Mouse (Mus musculus) layer of hippocampus, postnatal 25 days (tissue): ENCODE results near the gene Ryk. TPM values are rescaled to one million over a fixed set of nuclear protein-coding genes. Genes with fewer than 3 reads are reported as not detected.
"Not testable (repeated sequence)": the region's sequence is repeated elsewhere in the genome, so short reads cannot be mapped to it uniquely, and the experiment has no call there.

Experiments
- DNase-seq, 2 experiments: peaks; one replicate each; pipeline ENCODE4 v3.0.0; 2022; ENCODE audit warnings: mixed read lengths in 2 of 2, low spot score in 1 of 2; ENCODE audit errors: extremely low spot score in 1 of 2
- total RNA-seq, 2 experiments: library from RNA; stranded (reverse); gene quantifications; 2 replicates each; pipeline ENCODE4 v1.2.3; 2021

The Ryk gene
- total RNA-seq, 2 experiments from 2014 or later: 37.1 to 44.4 TPM

DNA sequence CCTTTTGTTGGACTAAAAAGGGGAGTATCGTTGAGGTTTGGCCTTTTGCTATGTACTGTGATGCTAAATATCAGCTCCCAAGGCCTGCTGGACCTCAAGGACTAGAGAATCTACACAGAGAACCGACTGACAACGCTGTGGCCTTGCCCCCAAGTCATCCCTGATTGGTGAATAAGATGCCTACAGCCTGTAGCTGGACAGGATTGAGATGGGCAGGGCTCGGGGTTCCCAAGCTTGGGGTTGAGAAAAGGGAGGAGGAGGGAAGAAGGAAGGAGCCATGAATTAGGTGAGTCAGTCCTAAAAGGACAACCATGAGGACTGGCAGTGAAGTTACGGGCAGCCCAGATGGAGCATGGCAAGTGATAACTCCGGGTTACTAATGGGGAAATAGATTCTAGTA is 65.2 kb downstream of the Ryk start:
- no peak for DNase-seq

DNA sequence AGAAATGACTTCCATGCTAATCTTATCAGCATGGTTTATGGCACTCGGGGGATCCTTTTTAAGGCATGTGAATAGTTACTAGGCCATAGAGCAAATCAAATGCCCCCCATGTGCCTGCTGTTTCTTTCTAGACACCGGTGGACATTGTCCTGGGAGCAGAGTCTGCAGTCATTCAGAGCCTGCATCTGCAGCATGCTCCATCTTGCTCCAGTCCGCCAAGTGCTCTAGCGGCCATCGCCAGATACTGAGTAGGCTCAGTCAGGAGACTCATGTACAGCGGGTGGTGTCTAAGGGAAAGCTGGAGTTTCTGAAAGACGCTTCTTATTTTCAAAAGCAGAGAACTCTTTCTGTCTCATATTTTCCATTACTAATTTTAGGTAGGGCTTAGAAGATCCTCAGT is 67.6 kb downstream of the Ryk start:
- no peak for DNase-seq

DNA sequence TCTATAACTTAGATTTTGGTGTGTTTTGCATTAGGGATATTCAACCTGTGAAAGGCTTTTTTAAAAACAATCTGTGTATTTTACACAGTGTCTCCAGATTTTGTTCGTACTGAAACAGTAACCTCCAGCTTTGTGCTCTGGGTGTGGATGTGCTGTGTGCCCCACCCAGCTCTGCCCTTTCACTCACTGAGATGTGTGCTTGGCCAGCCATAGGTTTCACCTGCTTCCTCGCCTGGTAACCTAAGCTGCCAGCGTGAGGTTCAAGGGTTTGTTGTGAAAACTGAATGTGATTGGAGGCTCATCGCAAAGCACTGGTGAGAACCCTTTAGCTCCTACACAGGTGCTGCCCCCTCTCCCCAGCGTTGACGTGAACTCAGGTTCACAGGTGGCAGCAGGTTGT is 70.2 kb downstream of the Ryk start:
- no peak for DNase-seq

DNA sequence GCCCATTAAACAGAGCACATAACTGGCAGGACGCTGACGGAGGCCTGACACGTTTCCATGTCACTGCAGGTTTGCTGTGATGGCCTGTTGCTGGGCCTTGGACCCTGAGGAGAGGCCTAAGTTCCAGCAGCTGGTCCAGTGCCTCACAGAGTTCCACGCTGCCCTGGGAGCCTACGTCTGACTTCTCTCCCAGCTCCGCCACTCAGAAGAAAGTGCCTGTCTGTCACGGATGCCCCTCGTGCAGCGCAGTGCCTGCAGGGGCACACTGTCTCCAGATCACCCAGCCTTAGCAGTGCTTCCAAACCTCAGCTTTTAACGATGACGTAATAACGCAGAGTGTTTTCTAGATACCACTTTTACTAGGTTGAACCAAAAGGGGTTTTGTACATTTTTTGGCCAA is 72.1 kb downstream of the Ryk start:
- DNase-seq: no peak

DNA sequence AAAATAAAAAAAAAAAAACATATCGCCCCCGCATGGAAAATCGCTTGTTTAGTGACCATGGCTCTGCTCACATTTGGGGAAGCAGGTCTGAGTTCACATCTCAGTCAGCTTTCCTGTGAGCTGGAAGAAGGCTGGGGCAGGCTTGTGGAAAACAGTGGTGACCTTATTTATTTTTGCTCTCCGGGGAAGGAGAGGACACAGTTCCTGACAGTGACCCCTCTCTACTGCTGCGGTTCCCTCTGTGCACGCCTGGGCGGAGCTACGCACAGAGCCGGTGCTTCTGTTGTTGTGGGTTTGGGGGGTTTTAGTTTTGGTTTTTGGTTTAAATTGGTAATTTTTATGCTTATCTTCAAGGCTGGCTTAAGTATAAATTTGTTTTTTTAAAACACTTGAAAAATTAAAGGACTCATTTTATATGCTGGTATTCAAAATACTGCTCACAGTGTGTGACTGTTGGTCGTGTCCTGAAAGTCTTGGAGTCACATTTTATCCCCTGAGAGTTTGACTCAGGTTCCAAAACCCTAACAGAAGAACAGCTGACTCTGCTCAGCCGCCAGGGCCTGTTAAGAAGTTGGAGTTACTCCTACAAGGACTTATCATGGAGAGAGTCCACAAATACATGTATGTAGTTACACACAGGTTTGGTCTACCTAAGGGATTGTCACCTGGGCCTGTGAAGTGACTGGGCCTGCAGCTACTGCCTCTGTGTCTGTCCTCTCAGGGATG is 73.0 kb downstream of the Ryk start:
- no peak for DNase-seq

DNA sequence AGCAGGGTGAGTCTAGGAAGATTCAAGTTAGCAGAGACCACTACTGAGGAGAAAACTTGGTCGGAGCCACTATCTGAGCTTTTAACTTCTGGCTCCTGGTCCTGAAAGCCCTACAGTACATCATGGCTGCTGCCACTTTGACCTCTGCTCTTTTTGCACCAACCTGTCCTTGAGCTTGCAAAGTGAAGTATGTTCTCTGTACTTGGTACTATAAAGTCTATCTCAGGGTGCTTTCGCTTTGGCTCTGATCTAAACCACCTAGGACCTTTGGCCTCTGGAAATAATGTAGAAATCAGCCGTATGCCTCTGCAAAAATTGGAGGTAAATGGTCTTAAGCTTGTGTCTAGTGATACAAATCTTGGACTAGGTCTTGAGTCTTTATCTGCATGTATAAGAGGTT is 76.8 kb downstream of the Ryk start:
- no peak for DNase-seq

DNA sequence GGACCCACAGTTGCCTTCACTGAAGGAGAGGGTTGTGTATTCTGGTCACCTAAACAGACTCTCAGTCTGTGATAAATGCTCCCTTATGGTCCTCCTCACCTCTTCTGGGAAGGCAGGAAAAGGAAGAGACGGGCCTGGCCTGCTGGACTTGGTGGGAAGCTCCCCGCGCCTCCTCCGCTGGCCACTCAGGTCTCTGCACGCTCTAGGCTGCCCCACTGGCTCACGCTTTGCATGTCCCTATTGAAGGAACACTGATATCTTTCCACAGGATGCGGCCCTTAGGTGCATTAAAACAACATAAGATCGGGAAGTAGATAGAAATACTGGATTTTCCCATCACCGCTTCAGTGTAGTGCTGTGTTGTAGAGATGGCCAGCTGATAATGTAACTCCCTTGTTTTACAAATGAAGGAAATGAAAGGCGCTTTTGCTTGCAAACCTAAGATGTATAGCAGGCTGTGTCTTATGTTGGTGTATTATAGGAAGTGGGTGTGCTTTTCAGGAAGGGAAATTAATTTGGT is 77.9 kb downstream of the Ryk start:
- no peak for DNase-seq

DNA sequence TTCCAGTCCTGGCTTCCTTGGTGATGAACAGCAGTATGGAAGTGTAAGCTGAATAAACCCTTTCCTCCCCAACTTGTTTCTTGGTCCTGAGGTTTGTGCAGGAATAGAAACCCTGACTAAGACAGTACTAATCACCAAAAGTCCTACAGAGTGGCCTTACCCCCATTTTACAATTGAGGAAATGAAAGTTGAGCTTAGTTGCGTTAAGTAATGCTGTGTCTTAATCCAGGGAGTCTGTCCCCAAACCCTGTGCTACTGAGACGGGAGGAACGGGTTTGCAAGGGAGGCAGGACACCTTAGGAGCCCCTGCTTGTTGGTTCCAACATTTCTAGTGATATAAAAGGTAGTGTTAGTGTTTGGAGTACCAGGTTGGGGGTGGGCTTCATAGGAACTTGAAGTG is 78.9 kb downstream of the Ryk start:
- DNase-seq: not testable (repeated sequence)

DNA sequence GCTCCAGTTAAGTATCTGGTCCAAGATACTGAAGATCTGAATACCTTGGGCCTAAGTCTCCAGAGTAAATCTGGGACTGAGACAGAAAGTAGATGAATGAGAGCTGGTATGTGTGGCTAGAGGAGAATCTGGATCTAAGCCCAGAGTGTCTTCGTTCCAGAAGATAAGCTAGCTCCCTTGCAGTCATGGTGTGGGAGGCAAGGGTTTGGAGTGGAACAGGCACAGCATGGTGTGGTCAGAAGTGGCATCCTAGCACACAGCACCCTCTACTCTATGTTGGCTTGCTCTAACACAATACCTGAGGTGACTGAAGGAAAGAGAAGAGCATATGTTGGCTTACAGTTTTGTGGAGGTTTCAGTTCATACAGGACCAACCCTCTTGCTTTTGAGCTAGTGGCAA is 79.9 kb downstream of the Ryk start:
- DNase-seq: no peak

DNA sequence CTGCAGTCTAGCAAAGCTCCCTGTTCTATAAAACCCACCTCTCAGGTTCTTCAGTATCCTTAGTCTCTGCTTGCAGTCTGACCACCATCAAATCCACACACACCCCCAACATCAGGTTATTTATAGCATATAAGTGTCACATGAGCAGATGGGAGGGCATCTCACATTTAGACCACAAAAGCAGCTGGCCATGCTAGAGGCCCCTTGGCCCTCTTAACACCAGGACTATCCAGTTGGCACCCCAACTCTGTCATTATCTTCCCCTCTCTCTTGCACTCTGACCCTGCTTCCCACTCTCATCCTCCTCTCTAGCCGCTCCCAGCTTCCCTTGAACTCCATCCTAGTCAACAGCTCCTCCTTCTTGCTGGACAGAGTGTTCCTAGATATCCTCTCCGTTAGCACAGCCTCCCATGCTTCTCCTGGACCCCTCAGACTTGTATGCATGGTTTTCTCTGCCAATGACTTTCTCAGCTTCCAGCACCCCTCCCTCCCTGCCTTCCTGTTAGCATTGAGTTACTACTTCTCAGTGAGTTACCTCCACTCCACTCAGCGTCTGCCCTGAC is 80.7 kb downstream of the Ryk start:
- no peak for DNase-seq

DNA sequence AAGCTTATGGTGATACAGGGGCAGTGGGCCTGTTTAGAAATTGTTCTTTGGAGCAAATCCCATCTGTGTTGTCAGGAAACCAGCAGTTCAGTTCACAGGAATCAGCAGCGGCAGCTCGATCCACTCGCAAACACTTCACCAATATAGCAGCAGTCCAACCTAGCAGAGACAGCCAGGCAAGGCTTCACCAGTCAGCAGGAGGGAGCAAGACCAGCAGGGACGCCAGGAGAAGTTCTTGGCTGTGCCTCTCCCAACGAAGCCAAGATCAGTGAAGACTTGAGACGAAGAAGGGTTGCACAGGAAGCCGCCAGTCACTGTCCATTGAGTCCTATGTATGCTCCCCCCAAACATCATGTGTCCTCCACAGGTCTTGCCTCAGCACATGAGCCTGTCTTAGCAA is 81.4 kb downstream of the Ryk start:
- no peak for DNase-seq

DNA sequence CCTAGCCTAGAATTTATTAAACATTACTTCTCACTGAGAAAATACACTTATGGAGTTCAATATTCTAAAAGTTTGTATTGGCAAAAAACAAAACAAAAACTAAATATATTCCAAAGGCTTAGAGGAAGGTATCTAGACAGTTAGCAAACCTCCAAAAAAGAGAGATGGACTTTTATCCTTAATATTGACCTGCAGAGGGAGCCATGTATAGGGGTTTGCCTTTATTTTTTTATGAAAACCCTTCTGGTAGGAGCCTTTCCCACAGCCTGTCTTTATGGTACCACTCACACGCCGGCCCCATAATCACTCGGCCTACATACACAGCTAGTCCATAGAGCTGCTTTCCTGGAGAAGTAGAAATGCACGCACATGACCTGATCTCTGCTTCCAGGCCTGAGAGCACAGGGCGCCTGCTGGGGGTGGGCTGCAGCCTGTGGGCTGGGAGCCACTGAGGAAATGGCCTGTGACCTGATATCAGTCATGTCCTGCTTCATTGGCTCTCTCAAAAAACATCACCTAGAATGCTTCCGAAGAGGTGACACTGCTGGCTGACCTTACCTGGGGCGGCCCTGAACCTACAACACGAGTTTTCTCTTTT is 82.9 kb downstream of the Ryk start:
- no peak for DNase-seq

DNA sequence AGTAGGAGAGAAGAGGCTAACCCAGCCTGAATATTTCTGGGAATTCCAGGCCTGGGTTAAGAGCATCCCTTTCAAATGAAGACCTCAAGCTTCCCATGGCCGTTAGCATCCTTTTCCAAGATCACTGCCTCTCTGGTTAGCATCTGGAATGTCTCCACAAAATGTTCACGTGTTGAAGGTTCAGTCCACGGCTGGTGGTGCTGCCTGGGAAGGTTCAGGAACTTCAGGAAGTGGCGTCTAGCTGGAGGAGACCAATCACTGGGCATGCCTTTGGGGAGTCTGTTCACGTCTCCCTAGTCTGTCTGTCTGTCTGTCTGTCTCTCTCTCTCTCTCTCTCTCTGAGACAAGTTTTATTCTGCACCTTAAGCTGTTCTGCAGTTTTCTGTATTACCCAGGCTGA is 84.8 kb downstream of the Ryk start:
- no peak for DNase-seq

DNA sequence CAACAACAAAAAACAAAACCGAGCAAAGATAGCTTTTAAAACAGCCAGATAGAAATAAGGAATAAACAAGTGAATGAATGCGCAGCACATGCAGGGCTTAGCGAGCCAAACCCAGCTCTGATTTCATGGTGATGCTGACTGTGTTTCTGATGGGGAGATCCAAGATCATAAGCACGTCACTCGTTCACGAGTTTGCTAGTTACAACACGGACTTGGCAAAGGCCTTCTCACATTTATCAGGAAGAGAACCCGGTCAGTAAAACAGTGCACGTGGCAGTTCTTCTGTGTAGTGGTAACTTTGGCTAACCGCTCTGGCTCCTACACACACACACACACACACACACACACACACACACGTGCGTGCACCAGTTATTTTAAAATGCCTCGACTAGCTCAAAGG is 87.1 kb downstream of the Ryk start:
- no peak for DNase-seq

DNA sequence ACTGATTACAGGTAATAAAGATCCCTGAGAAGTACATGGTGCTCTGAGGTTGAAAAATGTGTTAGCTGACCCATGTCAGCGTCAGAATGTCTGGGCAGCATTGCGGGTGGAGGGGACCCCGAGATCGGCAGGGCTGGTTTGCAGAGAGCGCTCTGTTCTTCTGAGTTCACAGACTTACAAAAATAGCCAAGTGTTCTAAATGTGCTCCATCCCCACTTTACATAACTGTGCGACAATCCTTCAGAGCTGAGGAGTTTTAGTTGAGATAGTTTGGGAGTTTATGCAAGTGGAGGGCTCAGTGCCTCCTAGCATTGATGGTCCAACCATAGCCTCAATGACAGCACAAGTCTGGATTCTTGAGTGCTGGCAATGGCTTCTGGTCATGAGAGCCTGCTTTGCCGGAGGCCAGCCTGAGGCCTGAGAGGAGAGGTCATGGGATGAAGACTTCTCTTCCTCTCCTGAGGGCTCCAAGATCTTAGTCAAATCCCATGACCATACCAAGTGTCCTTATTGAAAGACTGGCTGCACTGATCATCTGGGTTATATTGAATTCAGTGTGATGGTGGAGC is 88.2 kb downstream of the Ryk start:
- no peak for DNase-seq

DNA sequence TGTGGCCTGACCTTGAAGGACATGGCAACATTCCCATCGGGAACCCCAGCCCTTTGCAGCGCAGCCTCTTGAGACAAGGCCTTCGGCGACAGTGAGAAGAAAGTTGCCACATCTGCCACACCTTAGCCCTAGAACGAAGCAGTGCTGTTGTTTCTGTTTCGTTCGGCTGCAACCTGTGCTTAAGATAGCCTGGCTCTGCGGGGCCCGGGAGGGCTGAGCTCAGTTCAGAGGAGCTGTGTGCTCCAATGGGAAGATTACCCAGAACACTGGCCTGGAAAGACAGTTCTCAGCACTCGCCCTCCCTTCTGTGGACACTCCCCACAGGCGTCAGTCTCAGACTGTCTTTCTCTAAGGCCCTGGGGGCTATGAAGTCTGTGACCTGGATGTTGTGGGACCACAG is 89.1 kb downstream of the Ryk start:
- DNase-seq: no peak

DNA sequence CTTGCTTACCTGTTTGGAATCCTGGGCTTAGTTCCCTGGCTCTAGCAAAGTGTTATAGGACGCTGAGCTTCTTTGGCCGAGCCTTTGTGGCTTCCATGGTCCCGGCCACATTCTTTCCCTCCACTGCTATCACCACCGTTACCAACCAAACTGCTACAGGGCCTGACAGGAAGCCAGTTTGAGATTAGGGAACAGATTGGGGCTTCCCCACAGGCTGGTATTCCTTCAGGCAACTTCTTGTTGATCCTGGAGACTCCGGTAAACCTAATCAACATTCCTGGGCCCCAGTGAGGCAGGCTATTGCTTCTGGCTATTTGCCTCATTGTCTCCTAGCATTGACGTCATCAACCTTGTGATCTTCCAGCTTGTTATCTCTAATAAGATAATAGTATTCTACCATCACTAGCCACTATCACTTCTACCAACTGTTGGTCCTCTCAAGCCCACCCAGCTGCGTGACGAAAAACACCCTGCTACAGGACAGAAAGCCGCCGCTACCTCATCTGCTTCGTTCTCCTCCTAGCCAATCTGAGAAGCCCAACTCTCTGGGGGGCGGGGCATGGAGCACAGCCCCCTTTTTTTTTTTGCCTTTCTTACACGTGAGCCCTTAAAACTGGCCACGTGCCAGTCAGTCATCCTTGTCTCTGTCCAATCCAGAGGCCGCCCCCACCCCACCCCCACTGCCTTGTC is 90.1 kb downstream of the Ryk start:
- DNase-seq: no peak

DNA sequence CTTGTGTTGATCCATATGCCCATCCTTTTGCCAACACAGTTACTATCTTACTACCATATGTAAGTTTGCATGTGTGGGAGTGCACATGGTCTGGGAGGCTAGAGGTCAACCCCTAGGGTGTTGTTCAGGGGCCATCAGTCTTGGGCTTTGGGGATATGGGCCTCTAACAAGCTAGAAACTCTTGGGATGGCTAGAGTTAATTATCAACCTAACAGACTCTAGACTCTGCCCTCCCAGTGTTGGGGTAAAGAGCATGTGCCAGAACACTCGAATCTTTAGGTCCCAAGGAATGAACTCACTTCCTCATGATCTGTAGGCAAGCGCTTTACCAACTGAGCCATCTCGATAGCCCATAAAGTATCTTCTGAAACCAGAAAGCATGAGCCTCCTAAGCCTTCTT is 91.4 kb downstream of the Ryk start:
- DNase-seq: no peak

DNA sequence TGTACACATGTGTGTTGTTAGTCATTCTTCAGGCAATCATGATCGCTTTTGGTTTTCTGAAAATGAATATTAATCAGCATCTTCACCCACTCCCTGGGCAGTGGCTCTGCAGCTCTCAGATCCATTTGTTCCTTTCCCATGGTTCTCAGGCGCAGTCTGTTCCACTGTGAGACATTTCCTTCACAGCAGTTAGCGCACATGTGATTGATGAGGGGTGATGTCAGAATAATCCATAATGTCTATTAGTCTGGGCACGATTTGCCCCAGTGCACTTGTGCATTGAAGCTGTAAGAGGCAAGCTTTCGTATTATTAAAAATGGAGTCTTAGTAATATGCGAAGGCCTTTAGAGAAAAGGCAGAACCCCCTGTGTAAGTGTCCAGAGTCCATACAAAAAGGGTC is 95.1 kb downstream of the Ryk start:
- no peak for DNase-seq

DNA sequence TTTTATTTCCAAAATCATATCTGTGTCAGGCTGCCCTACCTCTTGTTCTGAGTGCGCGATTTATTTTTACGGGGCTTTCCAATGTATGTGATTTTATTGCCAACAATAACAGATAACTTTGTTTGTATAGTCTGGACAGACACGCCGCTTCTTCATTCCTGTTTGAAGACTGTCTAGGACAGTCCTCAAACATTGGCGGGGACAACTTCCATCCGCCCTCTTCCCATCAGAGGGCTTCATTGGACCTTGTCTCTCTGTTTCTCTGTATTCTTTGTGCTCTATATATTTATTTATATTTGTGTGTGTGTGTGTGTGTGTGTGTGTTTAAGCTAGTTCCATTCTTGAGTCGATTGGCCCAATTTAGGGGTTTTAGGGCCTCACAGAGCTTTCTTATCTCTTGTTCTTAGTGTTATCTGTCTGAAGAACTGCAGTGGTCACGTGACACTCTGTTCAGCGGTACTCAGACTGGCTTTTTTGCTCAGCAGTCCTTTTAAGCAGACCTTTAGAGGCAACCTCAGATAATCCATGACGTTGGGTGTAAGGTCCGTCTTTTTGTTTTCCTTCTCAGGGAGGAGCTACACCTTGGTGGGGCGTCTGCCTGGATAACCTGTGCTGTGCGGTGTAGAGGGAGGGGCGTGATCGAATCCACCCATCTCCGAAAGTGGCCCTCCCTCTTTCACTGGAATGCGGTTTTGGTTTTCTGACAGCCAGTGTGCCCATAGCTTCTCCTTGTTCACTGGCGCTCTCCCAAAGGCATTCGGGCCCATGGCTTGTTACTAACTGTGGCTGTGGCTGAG is 99.4 kb downstream of the Ryk start:
- DNase-seq: no peak
